Mouse (Mus musculus): Measurements from ENCODE around the gene Fastk. TPM values are rescaled to one million over a fixed set of nuclear protein-coding genes. Genes with fewer than 3 reads are reported as not detected.

Gene Fastk
- polyA plus RNA-seq, 1 experiment from 2014 or later: 66.8 TPM

GRCm38 (mm10) chr5:24409466-24409865 lies 35.6 kb downstream of the Fastk start:
- Histone ChIP-seq H3K4me1 (replicated peaks; ENCODE audit: control insufficient read depth, insufficient read depth, low read length) (no peaks in the 10 kb centered on the region), H3K4me3 (ENCODE audit: low read depth, low read length) (no peak overlapping the region), H3K4me2 (replicated peaks; ENCODE audit: low read depth) (no peak overlapping the region), H3K9me3 (ENCODE audit: control insufficient read depth) (no peaks in the 10 kb centered on the region), H3K9ac (ENCODE audit: low read depth, low read length) (no peak overlapping the region), H3K27ac (ENCODE audit: low read depth, low read length) (no peak overlapping the region), H3K36me3 (ENCODE audit: control insufficient read depth, insufficient read depth) (peaks cover 43% of the 10 kb centered on the region; the same call in 1 of the 2 replicates), H3K27me3 (replicated peaks; ENCODE audit: control insufficient read depth, insufficient read depth, low read length) (no peaks in the 10 kb centered on the region)
- 68% methylated on average over 2 of the region's 2 CpGs for WGBS
- no peak for TF ChIP-seq CTCF (IDR thresholded peaks at IDR 0.05; ENCODE audit: low read depth)
- no peak for ATAC-seq

- no peak overlapping the region for H3K27ac ChIP-seq (ENCODE audit: low read depth, low read length)
- no peak overlapping the region for H3K9ac ChIP-seq (ENCODE audit: low read depth, low read length)
- 92% methylated on average over 13 of the region's 13 CpGs for WGBS
- ATAC-seq: no peak
- H3K4me3 ChIP-seq (ENCODE audit: low read depth, low read length): no peak overlapping the region
- no peaks in the 10 kb centered on the region for H3K4me1 ChIP-seq (replicated peaks; ENCODE audit: control insufficient read depth, insufficient read depth, low read length)
- H3K4me2 ChIP-seq (replicated peaks; ENCODE audit: low read depth): no peak overlapping the region
- H3K9me3 ChIP-seq (ENCODE audit: control insufficient read depth): no peaks in the 10 kb centered on the region
- peaks cover 50% of the 10 kb centered on the region for H3K36me3 ChIP-seq (ENCODE audit: control insufficient read depth, insufficient read depth)
- H3K27me3 ChIP-seq (replicated peaks; ENCODE audit: control insufficient read depth, insufficient read depth, low read length): no peaks in the 10 kb centered on the region
- TF ChIP-seq CTCF (IDR thresholded peaks at IDR 0.05; ENCODE audit: low read depth): no peak
Measured at GRCm38 (mm10) chr5:24408651-24409050, 36.4 kb downstream of the Fastk start.

GRCm38 (mm10) chr5:24405389-24405876 lies 39.7 kb downstream of the Fastk start:
- Histone ChIP-seq H3K27me3 (replicated peaks; ENCODE audit: control insufficient read depth, insufficient read depth, low read length) (no peaks in the 10 kb centered on the region), H3K4me2 (replicated peaks; ENCODE audit: low read depth) (no peak overlapping the region), H3K27ac (ENCODE audit: low read depth, low read length) (no peak overlapping the region), H3K4me1 (replicated peaks; ENCODE audit: control insufficient read depth, insufficient read depth, low read length) (no peaks in the 10 kb centered on the region), H3K4me3 (ENCODE audit: low read depth, low read length) (no peak overlapping the region), H3K9ac (ENCODE audit: low read depth, low read length) (no peak overlapping the region), H3K9me3 (ENCODE audit: control insufficient read depth) (no peaks in the 10 kb centered on the region), H3K36me3 (ENCODE audit: control insufficient read depth, insufficient read depth) (peaks cover 77% of the 10 kb centered on the region)
- no peak for TF ChIP-seq CTCF (IDR thresholded peaks at IDR 0.05; ENCODE audit: low read depth)
- WGBS: 59% methylated on average over 3 of the region's 3 CpGs
- ATAC-seq: no peak

GRCm38 (mm10) chr5:24404594-24405360 lies 40.3 kb downstream of the Fastk start:
- H3K27ac ChIP-seq (ENCODE audit: low read depth, low read length): no peak overlapping the region
- no peaks in the 10 kb centered on the region for H3K4me1 ChIP-seq (replicated peaks; ENCODE audit: control insufficient read depth, insufficient read depth, low read length)
- no peaks in the 10 kb centered on the region for H3K27me3 ChIP-seq (replicated peaks; ENCODE audit: control insufficient read depth, insufficient read depth, low read length)
- H3K36me3 ChIP-seq (ENCODE audit: control insufficient read depth, insufficient read depth): peaks cover 83% of the 10 kb centered on the region
- H3K4me2 ChIP-seq (replicated peaks; ENCODE audit: low read depth): no peak overlapping the region
- no peak overlapping the region for H3K9ac ChIP-seq (ENCODE audit: low read depth, low read length)
- no peak for ATAC-seq
- no peaks in the 10 kb centered on the region for H3K9me3 ChIP-seq (ENCODE audit: control insufficient read depth)
- WGBS: 87% methylated on average over 6 of the region's 6 CpGs
- H3K4me3 ChIP-seq (ENCODE audit: low read depth, low read length): no peak overlapping the region
- no peak for TF ChIP-seq CTCF (IDR thresholded peaks at IDR 0.05; ENCODE audit: low read depth)

DNA sequence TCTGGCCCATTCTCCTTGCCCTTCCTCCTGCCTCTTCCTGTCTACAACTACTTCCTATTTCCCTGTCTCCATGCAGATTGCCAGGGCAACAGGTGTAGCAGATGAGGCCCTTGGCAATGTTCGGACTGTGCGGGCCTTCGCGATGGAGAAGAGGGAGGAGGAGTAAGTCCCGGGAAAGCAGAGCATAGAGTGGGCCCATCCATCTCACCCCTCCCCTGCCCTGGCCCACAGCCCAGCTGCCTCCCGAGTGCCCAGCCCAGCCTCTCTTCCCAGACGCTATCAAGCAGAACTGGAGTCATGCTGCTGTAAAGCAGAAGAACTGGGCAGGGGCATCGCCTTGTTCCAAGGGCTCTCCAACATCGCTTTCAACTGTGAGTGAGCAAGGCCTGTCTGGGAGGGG lies 43.1 kb downstream of the Fastk start:
- Histone ChIP-seq H3K4me2 (replicated peaks; ENCODE audit: low read depth) (no peak overlapping the region), H3K36me3 (ENCODE audit: control insufficient read depth, insufficient read depth) (peaks cover 65% of the 10 kb centered on the region), H3K27me3 (replicated peaks; ENCODE audit: control insufficient read depth, insufficient read depth, low read length) (no peaks in the 10 kb centered on the region), H3K9me3 (ENCODE audit: control insufficient read depth) (no peaks in the 10 kb centered on the region), H3K27ac (ENCODE audit: low read depth, low read length) (no peak overlapping the region), H3K4me3 (ENCODE audit: low read depth, low read length) (no peak overlapping the region), H3K9ac (ENCODE audit: low read depth, low read length) (no peak overlapping the region), H3K4me1 (replicated peaks; ENCODE audit: control insufficient read depth, insufficient read depth, low read length) (no peaks in the 10 kb centered on the region)
- no peak for TF ChIP-seq CTCF (IDR thresholded peaks at IDR 0.05; ENCODE audit: low read depth)
- 71% methylated on average over 9 of the region's 9 CpGs for WGBS
- no peak for ATAC-seq

DNA sequence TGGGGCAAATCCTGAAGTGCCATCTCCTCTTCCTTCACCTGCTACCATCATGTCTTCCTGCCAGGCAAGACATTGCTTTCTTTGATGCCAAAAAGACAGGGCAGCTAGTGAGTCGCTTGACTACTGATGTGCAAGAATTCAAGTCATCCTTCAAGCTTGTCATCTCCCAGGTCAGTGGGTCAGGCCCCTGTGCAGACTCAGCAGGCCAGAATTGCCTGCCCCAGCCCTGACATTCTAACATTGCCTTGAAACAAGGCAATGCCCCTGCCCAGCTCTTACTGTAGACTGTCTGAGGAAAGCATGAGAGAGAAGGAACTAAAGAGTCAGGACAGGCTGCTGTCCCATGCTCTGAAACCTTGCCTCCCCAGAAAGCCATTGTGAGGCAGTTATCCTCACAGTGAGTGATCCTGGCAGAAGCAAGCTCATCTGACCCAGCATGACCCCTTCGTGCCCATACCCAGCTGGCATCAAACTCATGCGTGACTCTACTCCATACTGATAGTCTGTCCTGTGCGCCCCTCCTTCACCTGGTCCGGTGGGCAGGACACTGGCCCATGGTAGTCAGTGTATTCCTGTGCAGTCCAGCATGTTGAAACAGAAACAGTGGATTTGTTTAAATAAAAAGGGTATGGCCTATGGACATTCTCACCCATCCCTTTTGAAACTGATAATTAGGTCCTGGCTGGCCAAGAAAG lies 44.0 kb downstream of the Fastk start:
- no peak for TF ChIP-seq CTCF (IDR thresholded peaks at IDR 0.05; ENCODE audit: low read depth)
- H3K27me3 ChIP-seq (replicated peaks; ENCODE audit: control insufficient read depth, insufficient read depth, low read length): no peaks in the 10 kb centered on the region
- H3K9ac ChIP-seq (ENCODE audit: low read depth, low read length): no peak overlapping the region
- peaks cover 56% of the 10 kb centered on the region for H3K36me3 ChIP-seq (ENCODE audit: control insufficient read depth, insufficient read depth)
- WGBS: 91% methylated on average over 5 of the region's 5 CpGs
- no peaks in the 10 kb centered on the region for H3K9me3 ChIP-seq (ENCODE audit: control insufficient read depth)
- no peak overlapping the region for H3K27ac ChIP-seq (ENCODE audit: low read depth, low read length)
- no peak overlapping the region for H3K4me3 ChIP-seq (ENCODE audit: low read depth, low read length)
- no peaks in the 10 kb centered on the region for H3K4me1 ChIP-seq (replicated peaks; ENCODE audit: control insufficient read depth, insufficient read depth, low read length)
- no peak overlapping the region for H3K4me2 ChIP-seq (replicated peaks; ENCODE audit: low read depth)
- no peak for ATAC-seq
